Mouse (Mus musculus) forebrain, postnatal 0 days (tissue): ENCODE measurements around the gene Krtap7-1. TPM values are rescaled to one million over a fixed set of nuclear protein-coding genes. Genes with fewer than 3 reads are reported as not detected.

Experiments
- ATAC-seq: fragments of 200-750 bp; cut with Nextera tagmentation; 2 replicates; pipeline ENCODE4 v1.8.0; 2017; ENCODE audit warnings: mild to moderate bottlenecking, moderate library complexity
- DNase-seq: peaks from one replicate; pipeline ENCODE4 v3.0.0-alpha.2; 2015
- H3K27ac ChIP-seq: fragments of 300-500 bp; sonication (generic); 2 replicates; pipeline ENCODE4 v1.5.1; 2014; ENCODE audit warnings: low read depth, mild to moderate bottlenecking, antibody characterized with exemption, low read length, moderate library complexity, mixed read lengths
- H3K27me3 ChIP-seq: fragments of 300-500 bp; sonication (generic); 2 replicates; pipeline ENCODE4 v1.6.1; 2014; ENCODE audit warnings: mild to moderate bottlenecking, low read length, mixed read lengths; ENCODE audit not compliant: insufficient read depth
- H3K36me3 ChIP-seq: fragments of 300-500 bp; sonication (generic); 2 replicates; pipeline ENCODE4 v1.6.1; 2014; ENCODE audit warnings: mild to moderate bottlenecking, moderate library complexity; ENCODE audit not compliant: insufficient read depth
- H3K4me1 ChIP-seq: fragments of 300-500 bp; sonication (generic); 2 replicates; pipeline ENCODE4 v1.6.1; 2014; ENCODE audit warnings: antibody characterized with exemption; ENCODE audit not compliant: insufficient read depth
- H3K4me2 ChIP-seq: fragments of 300-500 bp; sonication (generic); 2 replicates; pipeline ENCODE4 v1.6.1; 2014; ENCODE audit warnings: low read depth, mild to moderate bottlenecking, moderate library complexity
- H3K4me3 ChIP-seq: fragments of 300-500 bp; sonication (generic); 2 replicates; pipeline ENCODE4 v1.5.1; 2014; ENCODE audit warnings: low read depth, low read length, mixed read lengths
- H3K9ac ChIP-seq: fragments of 300-500 bp; sonication (generic); 2 replicates; pipeline ENCODE4 v1.6.1; 2014; ENCODE audit warnings: mild to moderate bottlenecking
- H3K9me3 ChIP-seq: fragments of 300-500 bp; sonication (generic); 2 replicates; pipeline ENCODE4 v1.6.1; 2016; ENCODE audit warnings: low read length
- CTCF ChIP-seq: sonication (generic); IDR thresholded peaks from 2 replicates; pipeline ENCODE4 v1.5.1; 2016; ENCODE audit warnings: antibody characterized with exemption, control low read depth, low read depth
- WGBS: fragments of 180-500 bp; shearing (Covaris S2); extraction: QIAGEN DNeasy Blood & Tissue Kit; methylation state at CpG from one replicate; pipeline ENCODE4 v1.1.7; 2014; 5-methylcytosine and 5-hydroxymethylcytosine counted together
- polyA plus RNA-seq: library from polyadenylated mRNA; unstranded; fragments of >200 nt; fragmentation: Nextera tagmentation; extraction: Ambion mirVana; gene quantifications from 2 replicates; pipeline ENCODE4 v1.2.1, GENCODE M21; 2015
- total RNA-seq: library from RNA; depleted of rRNA; stranded (reverse); fragments of >200 nt; gene quantifications from 2 replicates; pipeline ENCODE4 v1.2.3, GENCODE M21; 2014; rRNA removed

The Krtap7-1 gene
- 1.00 and 1.2 TPM in 2 replicates for total RNA-seq
- 0.27 TPM in 1 of 2 replicates, not detected in the other for polyA plus RNA-seq

DNA sequence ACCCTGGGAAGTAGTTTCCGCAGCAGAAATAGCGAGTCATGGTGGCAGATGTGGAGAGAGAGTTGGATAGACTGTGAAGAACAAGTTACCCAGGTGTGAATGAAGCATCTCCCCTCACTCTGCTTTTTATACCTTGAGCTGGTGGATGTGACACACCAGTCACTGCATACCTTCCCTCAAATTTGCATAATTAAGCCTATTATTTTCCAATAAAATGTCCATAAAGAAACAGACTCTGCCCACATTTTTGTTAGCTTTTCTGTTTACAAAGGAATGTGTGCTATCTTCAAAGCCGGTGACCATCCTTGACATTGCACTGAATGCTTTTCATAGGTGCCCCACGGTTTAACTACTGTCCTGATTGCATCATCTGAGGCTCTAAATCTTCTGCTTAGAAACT, at the start of gene Krtap7-1:
TSS of gene Krtap7-1 (minus strand) at position 101 of the 400 bp plus-strand sequence.
- Histone ChIP-seq H3K4me3 (no peak within 1 kb of the TSS), H3K4me2 (no peak within 1 kb of the TSS), H3K27me3 (no peaks in the 10 kb centered on the region), H3K9me3 (no peaks in the 10 kb centered on the region), H3K4me1 (no peaks in the 10 kb centered on the region), H3K27ac (no peak within 1 kb of the TSS), H3K36me3 (no peaks in the 10 kb centered on the region), H3K9ac (no peak within 1 kb of the TSS)
- 89% methylated on average over 4 of the region's 4 CpGs for WGBS
- ATAC-seq (no peak), DNase-seq (no peak)
- TF ChIP-seq CTCF, result no peak

DNA sequence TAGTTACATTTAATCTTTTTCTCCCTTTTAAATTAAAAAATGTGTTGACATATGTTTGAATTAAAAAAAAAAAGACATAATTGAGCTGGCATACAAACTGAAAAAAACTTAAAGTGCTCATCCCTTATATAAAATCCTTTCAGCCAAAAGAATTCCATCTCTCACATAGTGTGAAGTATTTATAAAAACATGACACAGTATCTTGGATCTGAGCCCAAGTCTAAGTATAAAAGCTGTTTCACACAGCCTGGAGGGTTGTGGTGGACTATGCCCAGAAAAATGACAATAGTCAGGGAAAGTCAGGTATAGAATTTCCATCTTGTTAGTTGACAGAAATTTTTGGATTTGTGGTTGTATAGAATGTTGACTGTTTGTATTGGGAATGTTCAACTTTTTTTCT, 42.2 kb upstream of the Krtap7-1 start:
- ATAC-seq (peak; percentile 77), DNase-seq (peak; percentile 43)

GRCm38 (mm10) chr16:89538031-89538484, 29.9 kb upstream of the Krtap7-1 start:
- no peak for ATAC-seq
- Histone ChIP-seq H3K4me1 (no peaks in the 10 kb centered on the region), H3K9ac (no peak overlapping the region), H3K27me3 (no peaks in the 10 kb centered on the region), H3K4me2 (no peak overlapping the region), H3K36me3 (no peaks in the 10 kb centered on the region), H3K4me3 (no peak overlapping the region), H3K27ac (no peak overlapping the region), H3K9me3 (no peaks in the 10 kb centered on the region)
- no peak for TF ChIP-seq CTCF
- no peak for DNase-seq
- 24% methylated on average over 5 of the region's 5 CpGs for WGBS

More for the DNA sequence above, 42.2 kb upstream of the Krtap7-1 start:
- Histone ChIP-seq H3K9me3 (no peaks in the 10 kb centered on the region), H3K9ac (no peak overlapping the region), H3K4me1 (no peaks in the 10 kb centered on the region), H3K4me2 (no peak overlapping the region), H3K27ac (no peak overlapping the region), H3K4me3 (no peak overlapping the region), H3K36me3 (no peaks in the 10 kb centered on the region), H3K27me3 (no peaks in the 10 kb centered on the region)
- no peak for TF ChIP-seq CTCF

DNA sequence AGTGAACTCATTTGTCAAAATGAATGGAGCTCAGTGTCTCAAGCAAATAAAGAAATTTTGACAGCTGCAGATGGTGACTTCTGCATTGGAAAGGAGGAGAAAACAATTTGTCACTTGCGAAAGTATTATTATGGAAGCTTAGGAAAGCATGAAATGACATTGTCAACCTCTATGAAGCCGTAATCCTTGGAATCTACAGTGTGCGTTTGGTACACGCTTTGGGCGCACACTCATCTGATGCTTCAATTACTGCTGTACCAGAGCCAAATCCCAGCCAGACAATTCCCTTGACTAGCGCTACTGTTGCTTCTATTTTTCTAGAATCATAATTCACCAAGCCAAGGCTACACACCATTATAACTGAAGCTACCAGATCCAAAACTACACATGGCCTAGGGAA, 29.2 kb upstream of the Krtap7-1 start:
- DNase-seq, result no peak
- Histone ChIP-seq H3K27me3 (no peaks in the 10 kb centered on the region), H3K9ac (no peak overlapping the region), H3K4me3 (no peak overlapping the region), H3K27ac (no peak overlapping the region), H3K9me3 (no peaks in the 10 kb centered on the region), H3K4me2 (no peak overlapping the region), H3K4me1 (no peaks in the 10 kb centered on the region), H3K36me3 (no peaks in the 10 kb centered on the region)
- ATAC-seq, result peak; percentile 50; the same call in 1 of the 2 replicates
- 36% methylated on average over 6 of the region's 6 CpGs for WGBS
- no peak for TF ChIP-seq CTCF

- Histone ChIP-seq H3K27ac (peak overlapping the region; percentile 75), H3K4me2 (peak overlapping the region; percentile 1; the same call in 1 of the 2 replicates), H3K36me3 (no peaks in the 10 kb centered on the region), H3K4me1 (peaks cover 19% of the 10 kb centered on the region), H3K4me3 (no peak overlapping the region), H3K27me3 (no peaks in the 10 kb centered on the region), H3K9me3 (no peaks in the 10 kb centered on the region), H3K9ac (0 out of 2 replicates have a peak overlapping the region, but pooled peaks have one; percentile 7)
- ATAC-seq (peak; percentile 88), DNase-seq (peak; percentile 57)
- no peak for TF ChIP-seq CTCF
- 5% methylated on average over 7 of the region's 7 CpGs for WGBS
Observed at GRCm38 (mm10) chr16:89530547-89530946, 22.4 kb upstream of the Krtap7-1 start.

DNA sequence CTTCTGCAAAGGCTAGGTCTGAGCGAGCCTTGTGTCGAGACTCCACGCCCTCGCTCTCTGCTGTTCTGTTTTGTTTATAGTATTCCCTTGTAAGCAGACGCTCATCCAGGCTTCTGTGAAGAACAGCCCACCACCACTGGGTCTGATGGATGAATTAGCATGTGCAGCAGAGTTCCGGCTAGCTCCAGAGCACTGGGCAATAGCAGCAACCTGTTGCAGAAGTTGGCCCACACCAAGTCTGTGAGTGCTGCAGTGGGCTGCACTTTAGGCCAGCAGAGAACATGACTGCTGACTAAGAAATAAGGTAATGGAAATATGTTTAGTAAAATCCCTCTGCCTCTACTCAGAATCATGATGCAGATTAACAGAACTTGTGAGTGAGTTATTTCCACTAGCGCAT, 21.7 kb upstream of the Krtap7-1 start:
- H3K9me3 ChIP-seq, result no peaks in the 10 kb centered on the region
- no peaks in the 10 kb centered on the region for H3K27me3 ChIP-seq
- H3K9ac ChIP-seq, result no peak overlapping the region
- H3K4me1 ChIP-seq, result peaks cover 19% of the 10 kb centered on the region
- ATAC-seq, result peak; percentile 46; the same call in 1 of the 2 replicates
- TF ChIP-seq CTCF, result no peak
- WGBS, result 25% methylated on average over 7 of the region's 7 CpGs
- no peak for DNase-seq
- no peaks in the 10 kb centered on the region for H3K36me3 ChIP-seq
- no peak overlapping the region for H3K4me3 ChIP-seq
- H3K27ac ChIP-seq, result peak overlapping the region; percentile 75; the same call in 1 of the 2 replicates
- H3K4me2 ChIP-seq, result no peak overlapping the region

DNA sequence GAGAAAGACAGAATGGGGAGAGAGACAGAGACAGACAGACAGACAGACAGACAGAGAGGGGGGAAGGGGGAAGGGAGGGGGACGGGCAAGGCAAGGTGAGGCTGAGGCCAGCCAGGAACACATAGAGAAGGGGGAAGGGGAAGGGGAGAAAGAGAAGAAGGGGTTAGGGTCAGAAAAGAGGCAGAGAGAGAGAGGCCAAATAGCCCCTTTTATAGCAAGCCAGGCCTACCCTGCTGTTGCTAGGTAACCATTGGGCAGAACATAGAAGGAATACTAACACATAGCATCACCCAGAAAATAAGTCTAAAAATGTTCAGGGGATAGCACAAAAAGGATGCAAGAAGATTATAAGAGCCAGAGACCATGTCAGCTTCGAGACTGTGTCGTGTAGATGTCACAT, 20.3 kb upstream of the Krtap7-1 start:
- WGBS, result 37% methylated on average over 3 of the region's 3 CpGs
- no peak for DNase-seq
- no peak overlapping the region for H3K4me3 ChIP-seq
- H3K27ac ChIP-seq, result no peak overlapping the region
- no peak overlapping the region for H3K9ac ChIP-seq
- no peaks in the 10 kb centered on the region for H3K27me3 ChIP-seq
- H3K9me3 ChIP-seq, result no peaks in the 10 kb centered on the region
- TF ChIP-seq CTCF, result no peak
- peak; percentile 44 for ATAC-seq
- H3K4me2 ChIP-seq, result no peak overlapping the region
- peaks cover 19% of the 10 kb centered on the region for H3K4me1 ChIP-seq
- no peaks in the 10 kb centered on the region for H3K36me3 ChIP-seq
